Mouse (Mus musculus): Measurements from ENCODE around the gene Ajm1. TPM values are rescaled to one million over a fixed set of nuclear protein-coding genes. Genes with fewer than 3 reads are reported as not detected.

Gene Ajm1
- polyA plus RNA-seq, 1 experiment from 2014 or later: 0.44 TPM

- H3K4me2 ChIP-seq: no peak overlapping the region
- 88% methylated on average over 8 of the region's 8 CpGs for WGBS
- no peaks in the 10 kb centered on the region for H3K27me3 ChIP-seq
- no peak for ATAC-seq (ENCODE audit: insufficient number of reproducible peaks, low FRiP score, low TSS enrichment, low read depth)
- H3K9me3 ChIP-seq: no peaks in the 10 kb centered on the region
- peaks cover 56% of the 10 kb centered on the region for H3K36me3 ChIP-seq
- H3K27ac ChIP-seq: no peak overlapping the region
- H3K9ac ChIP-seq: no peak overlapping the region
- 0 out of 2 replicates have a peak, but pooled peaks cover 3% of the 10 kb centered on the region for H3K4me1 ChIP-seq
- H3K4me3 ChIP-seq: no peak overlapping the region
Observed at GRCm38 (mm10) chr2:25536531-25536930, 45.0 kb downstream of the Ajm1 start.

DNA sequence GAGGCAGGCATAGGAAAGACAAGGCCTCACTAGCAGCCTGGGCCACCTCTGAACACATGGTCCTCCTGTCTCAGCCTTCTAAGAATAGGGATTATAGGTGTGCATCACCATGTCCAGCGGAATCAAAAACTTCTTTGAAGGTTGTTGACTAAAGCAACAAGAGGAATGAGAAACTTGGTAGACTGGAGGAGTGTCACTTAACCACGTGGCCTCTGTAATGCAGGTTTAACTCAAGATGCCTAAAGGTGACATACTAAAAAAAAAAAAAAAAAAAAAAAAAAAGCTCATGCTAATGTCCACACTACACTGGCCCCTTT, 46.7 kb downstream of the Ajm1 start:
- Histone ChIP-seq H3K27ac (no peak overlapping the region), H3K4me1 (0 out of 2 replicates have a peak, but pooled peaks cover 3% of the 10 kb centered on the region), H3K36me3 (peaks cover 72% of the 10 kb centered on the region), H3K4me2 (no peak overlapping the region), H3K9me3 (no peaks in the 10 kb centered on the region), H3K4me3 (no peak overlapping the region), H3K27me3 (no peaks in the 10 kb centered on the region), H3K9ac (no peak overlapping the region)
- ATAC-seq (ENCODE audit: insufficient number of reproducible peaks, low FRiP score, low TSS enrichment, low read depth): no peak
- WGBS: 96% methylated on average over 2 of the region's 2 CpGs

GRCm38 (mm10) chr2:25534178-25534865, 47.2 kb downstream of the Ajm1 start:
- Histone ChIP-seq H3K4me1 (0 out of 2 replicates have a peak, but pooled peaks cover 3% of the 10 kb centered on the region), H3K36me3 (peaks cover 77% of the 10 kb centered on the region), H3K4me3 (no peak overlapping the region), H3K9me3 (no peaks in the 10 kb centered on the region), H3K9ac (no peak overlapping the region), H3K27ac (no peak overlapping the region), H3K4me2 (no peak overlapping the region), H3K27me3 (no peaks in the 10 kb centered on the region)
- WGBS: 81% methylated on average over 3 of the region's 3 CpGs
- no peak for ATAC-seq (ENCODE audit: insufficient number of reproducible peaks, low FRiP score, low TSS enrichment, low read depth)

DNA sequence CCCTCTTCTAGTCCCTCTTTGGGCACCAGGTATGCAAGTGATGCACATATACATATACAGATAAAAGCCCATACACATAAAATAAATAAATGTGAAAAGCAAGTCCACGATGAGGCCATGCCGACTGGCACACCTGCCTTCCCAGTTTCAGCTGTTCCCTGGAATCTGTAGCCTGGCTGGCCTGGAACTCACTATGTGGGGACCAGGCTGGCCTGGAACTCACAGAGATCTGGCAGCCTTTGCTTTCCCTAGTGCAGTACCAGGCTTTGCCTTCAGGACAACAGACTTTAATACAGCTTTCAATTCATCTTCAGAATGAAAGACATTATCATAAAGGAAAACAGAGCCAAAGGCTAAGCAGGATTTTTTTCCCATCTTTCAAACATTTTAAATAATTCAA, 47.9 kb downstream of the Ajm1 start:
- H3K27me3 ChIP-seq: no peaks in the 10 kb centered on the region
- H3K27ac ChIP-seq: no peak overlapping the region

GRCm38 (mm10) chr2:25526510-25527302, 54.9 kb downstream of the Ajm1 start:
- no peak for ATAC-seq (ENCODE audit: insufficient number of reproducible peaks, low FRiP score, low TSS enrichment, low read depth)
- H3K27me3 ChIP-seq: no peaks in the 10 kb centered on the region
- no peak overlapping the region for H3K9ac ChIP-seq
- WGBS: 85% methylated on average over 9 of the region's 9 CpGs
- no peak overlapping the region for H3K4me2 ChIP-seq
- peaks cover 95% of the 10 kb centered on the region for H3K36me3 ChIP-seq
- no peaks in the 10 kb centered on the region for H3K9me3 ChIP-seq
- no peak overlapping the region for H3K4me3 ChIP-seq
- no peak overlapping the region for H3K27ac ChIP-seq
- H3K4me1 ChIP-seq: no peaks in the 10 kb centered on the region

More for the DNA sequence above, 47.9 kb downstream of the Ajm1 start:
- Histone ChIP-seq H3K4me1 (0 out of 2 replicates have a peak, but pooled peaks cover 3% of the 10 kb centered on the region), H3K9ac (no peak overlapping the region), H3K9me3 (no peaks in the 10 kb centered on the region), H3K36me3 (peaks cover 79% of the 10 kb centered on the region), H3K4me2 (no peak overlapping the region), H3K4me3 (no peak overlapping the region)
- ATAC-seq (ENCODE audit: insufficient number of reproducible peaks, low FRiP score, low TSS enrichment, low read depth): no peak
- WGBS: 91% methylated on average over 2 of the region's 2 CpGs

Other genes starting within 250 kb of the Ajm1 start
- gene Man1b1, start 249.4 kb downstream of the Ajm1 start, polyA plus RNA-seq (2015; fragmentation: Nextera tagmentation; extraction: Ambion mirVana): 47.0 and 55.8 TPM in 2 replicates
- gene Dpp7, start 225.4 kb downstream of the Ajm1 start, polyA plus RNA-seq (2015; fragmentation: Nextera tagmentation; extraction: Ambion mirVana): 24.0 and 25.1 TPM in 2 replicates
- gene Uap1l1, start 216.1 kb downstream of the Ajm1 start, polyA plus RNA-seq (2015; fragmentation: Nextera tagmentation; extraction: Ambion mirVana): 16.9 and 23.6 TPM in 2 replicates
- 30.5 and 31.9 TPM in 2 replicates for gene Sapcd2, start 209.4 kb downstream of the Ajm1 start, polyA plus RNA-seq (2015; fragmentation: Nextera tagmentation; extraction: Ambion mirVana)
- gene Entpd2, start 185.9 kb downstream of the Ajm1 start, polyA plus RNA-seq (2015; fragmentation: Nextera tagmentation; extraction: Ambion mirVana): 4.2 and 11.7 TPM in 2 replicates
- gene Npdc1, start 182.4 kb downstream of the Ajm1 start, polyA plus RNA-seq (2015; fragmentation: Nextera tagmentation; extraction: Ambion mirVana): 51.7 and 54.3 TPM in 2 replicates
- 0.18 TPM in 1 of 2 replicates, not detected in the other for gene Fut7, start 158.5 kb downstream of the Ajm1 start, polyA plus RNA-seq (2015; fragmentation: Nextera tagmentation; extraction: Ambion mirVana)
- 4.2 and 5.9 TPM in 2 replicates for gene Abca2, start 153.1 kb downstream of the Ajm1 start, polyA plus RNA-seq (2015; fragmentation: Nextera tagmentation; extraction: Ambion mirVana)
- gene Clic3, start 124.9 kb downstream of the Ajm1 start, polyA plus RNA-seq (2015; fragmentation: Nextera tagmentation; extraction: Ambion mirVana): 99.3 and 111 TPM in 2 replicates
- 49.9 and 56.9 TPM in 2 replicates for gene Paxx, start 120.7 kb downstream of the Ajm1 start, polyA plus RNA-seq (2015; fragmentation: Nextera tagmentation; extraction: Ambion mirVana)
- 4.1 and 9.1 TPM in 2 replicates for gene Ptgds, start 111.7 kb downstream of the Ajm1 start, polyA plus RNA-seq (2015; fragmentation: Nextera tagmentation; extraction: Ambion mirVana)
- gene Lcn12, start 87.8 kb downstream of the Ajm1 start, polyA plus RNA-seq (2015; fragmentation: Nextera tagmentation; extraction: Ambion mirVana): not detected in 2 replicates
- 73.0 and 81.4 TPM in 2 replicates for gene Fbxw5, start 81.0 kb downstream of the Ajm1 start, polyA plus RNA-seq (2015; fragmentation: Nextera tagmentation; extraction: Ambion mirVana)
- 4.6 and 5.6 TPM in 2 replicates for gene C8g, start 80.0 kb downstream of the Ajm1 start, polyA plus RNA-seq (2015; fragmentation: Nextera tagmentation; extraction: Ambion mirVana)
- 34.4 and 35.7 TPM in 2 replicates for gene Traf2, start 34.8 kb downstream of the Ajm1 start, polyA plus RNA-seq (2015; fragmentation: Nextera tagmentation; extraction: Ambion mirVana)
- 388 and 396 TPM in 2 replicates for gene Edf1, start 23.9 kb downstream of the Ajm1 start, polyA plus RNA-seq (2015; fragmentation: Nextera tagmentation; extraction: Ambion mirVana)
- 0.81 and 6.0 TPM in 2 replicates for gene Mamdc4, start 6.9 kb downstream of the Ajm1 start, polyA plus RNA-seq (2015; fragmentation: Nextera tagmentation; extraction: Ambion mirVana)
- 129 and 139 TPM in 2 replicates for gene Phpt1, start 6.5 kb downstream of the Ajm1 start, polyA plus RNA-seq (2015; fragmentation: Nextera tagmentation; extraction: Ambion mirVana)
- 73.6 and 74.9 TPM in 2 replicates for gene Rabl6, start 26.8 kb upstream of the Ajm1 start, polyA plus RNA-seq (2015; fragmentation: Nextera tagmentation; extraction: Ambion mirVana)
- 0.12 and 0.14 TPM in 2 replicates for gene Ccdc183, start 35.9 kb upstream of the Ajm1 start, polyA plus RNA-seq (2015; fragmentation: Nextera tagmentation; extraction: Ambion mirVana)
- 27.3 and 28.7 TPM in 2 replicates for gene Tmem141, start 40.2 kb upstream of the Ajm1 start, polyA plus RNA-seq (2015; fragmentation: Nextera tagmentation; extraction: Ambion mirVana)
- 2.7 and 3.7 TPM in 2 replicates for gene Fcna, start 46.3 kb upstream of the Ajm1 start, polyA plus RNA-seq (2015; fragmentation: Nextera tagmentation; extraction: Ambion mirVana)
- not detected in 2 replicates for gene Lcn8, start 71.4 kb upstream of the Ajm1 start, polyA plus RNA-seq (2015; fragmentation: Nextera tagmentation; extraction: Ambion mirVana)
- not detected in 2 replicates for gene Lcn5, start 76.2 kb upstream of the Ajm1 start, polyA plus RNA-seq (2015; fragmentation: Nextera tagmentation; extraction: Ambion mirVana)
- not detected in 2 replicates for gene Lcn6, start 95.0 kb upstream of the Ajm1 start, polyA plus RNA-seq (2015; fragmentation: Nextera tagmentation; extraction: Ambion mirVana)
- not detected in 2 replicates for gene Lcn10, start 101.0 kb upstream of the Ajm1 start, polyA plus RNA-seq (2015; fragmentation: Nextera tagmentation; extraction: Ambion mirVana)
- gene Obp2a, start 118.3 kb upstream of the Ajm1 start, polyA plus RNA-seq (2015; fragmentation: Nextera tagmentation; extraction: Ambion mirVana): not detected in 2 replicates
- 92.0 and 94.5 TPM in 2 replicates for gene Bmyc, start 125.0 kb upstream of the Ajm1 start, polyA plus RNA-seq (2015; fragmentation: Nextera tagmentation; extraction: Ambion mirVana)
- gene Obp2b, start 155.3 kb upstream of the Ajm1 start, polyA plus RNA-seq (2015; fragmentation: Nextera tagmentation; extraction: Ambion mirVana): not detected in 2 replicates
- gene Lcn3, start 183.8 kb upstream of the Ajm1 start, polyA plus RNA-seq (2015; fragmentation: Nextera tagmentation; extraction: Ambion mirVana): not detected in 2 replicates
- gene Lcn11, start 195.3 kb upstream of the Ajm1 start, polyA plus RNA-seq (2015; fragmentation: Nextera tagmentation; extraction: Ambion mirVana): not detected in 2 replicates
- not detected in 2 replicates for gene Gm13539, start 200.5 kb upstream of the Ajm1 start, polyA plus RNA-seq (2015; fragmentation: Nextera tagmentation; extraction: Ambion mirVana)
- not detected in 2 replicates for gene Glt6d1, start 234.1 kb upstream of the Ajm1 start, polyA plus RNA-seq (2015; fragmentation: Nextera tagmentation; extraction: Ambion mirVana)
- gene Lcn9, start 241.4 kb upstream of the Ajm1 start, polyA plus RNA-seq (2015; fragmentation: Nextera tagmentation; extraction: Ambion mirVana): not detected in 2 replicates

All from limb, embryonic 15.5 days (tissue).